Mouse (Mus musculus) activated CD4-positive, CD25-positive, alpha-beta regulatory T cell, adult 4 months (primary cell): ENCODE measurements around the gene Nup188. TPM values are rescaled to one million over a fixed set of nuclear protein-coding genes. Genes with fewer than 3 reads are reported as not detected.
A peak's percentile ranks its signal among the peaks of the same experiment; 100 is the strongest.

ENCODE experiments used
- ATAC-seq: one replicate; pipeline ENCODE4 v1.8.0; 2017
- polyA plus RNA-seq, 2 experiments: library from polyadenylated mRNA; unstranded; fragments of 100-300 nt; shearing (Covaris generic); gene quantifications; one replicate each; pipeline ENCODE4 v1.2.1; 2017

Gene Nup188
- polyA plus RNA-seq = 10 to 100 TPM; 25.8 to 30.6 TPM

DNA sequence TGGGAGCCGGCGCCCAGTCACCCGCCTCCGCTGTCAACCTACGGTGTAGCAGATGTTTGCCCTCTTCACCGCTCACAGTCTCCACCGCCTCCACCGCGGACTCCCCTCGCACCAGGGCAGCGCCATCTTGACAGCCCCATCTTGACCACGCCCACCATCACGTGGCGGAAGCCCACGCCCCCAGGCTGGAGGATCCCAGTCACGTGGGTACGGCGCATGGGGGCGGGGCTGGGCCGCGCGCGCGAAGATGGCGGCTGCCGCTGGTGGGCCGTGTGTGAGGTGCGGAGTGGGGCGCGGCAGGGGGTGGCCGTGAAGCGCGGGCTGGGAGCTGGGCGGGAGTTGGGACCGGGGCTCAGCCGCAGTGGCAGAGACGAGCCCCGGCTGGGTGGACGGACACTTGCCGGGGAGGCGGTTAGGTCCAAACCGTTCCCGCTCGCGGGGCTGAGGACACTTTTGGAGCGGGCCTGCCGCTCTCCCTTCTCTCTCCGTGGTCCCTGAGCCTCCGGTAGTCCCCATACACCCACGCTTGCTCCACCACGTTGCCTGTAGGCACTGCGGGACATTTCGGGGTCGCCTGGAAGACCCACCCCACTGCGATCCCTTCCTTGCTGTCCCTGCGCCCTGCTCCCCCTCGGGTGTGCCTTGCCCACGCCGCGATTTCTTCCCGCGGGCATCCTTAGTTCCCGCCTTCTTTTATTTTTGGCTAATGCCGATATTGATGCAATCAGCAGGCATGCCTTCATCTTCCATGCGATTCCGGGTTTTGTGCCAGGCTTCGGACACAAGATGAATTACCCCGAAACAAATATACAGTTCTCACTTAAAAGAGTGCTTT is at the start of gene Nup188, which contains the start of gene Dolk:
Gene Nup188 (plus strand): TSS at position 206 of the 835 bp plus-strand sequence.
Gene Dolk (minus strand): TSS at position 143 of the 835 bp plus-strand sequence.
- ATAC-seq = peak; percentile 80

DNA sequence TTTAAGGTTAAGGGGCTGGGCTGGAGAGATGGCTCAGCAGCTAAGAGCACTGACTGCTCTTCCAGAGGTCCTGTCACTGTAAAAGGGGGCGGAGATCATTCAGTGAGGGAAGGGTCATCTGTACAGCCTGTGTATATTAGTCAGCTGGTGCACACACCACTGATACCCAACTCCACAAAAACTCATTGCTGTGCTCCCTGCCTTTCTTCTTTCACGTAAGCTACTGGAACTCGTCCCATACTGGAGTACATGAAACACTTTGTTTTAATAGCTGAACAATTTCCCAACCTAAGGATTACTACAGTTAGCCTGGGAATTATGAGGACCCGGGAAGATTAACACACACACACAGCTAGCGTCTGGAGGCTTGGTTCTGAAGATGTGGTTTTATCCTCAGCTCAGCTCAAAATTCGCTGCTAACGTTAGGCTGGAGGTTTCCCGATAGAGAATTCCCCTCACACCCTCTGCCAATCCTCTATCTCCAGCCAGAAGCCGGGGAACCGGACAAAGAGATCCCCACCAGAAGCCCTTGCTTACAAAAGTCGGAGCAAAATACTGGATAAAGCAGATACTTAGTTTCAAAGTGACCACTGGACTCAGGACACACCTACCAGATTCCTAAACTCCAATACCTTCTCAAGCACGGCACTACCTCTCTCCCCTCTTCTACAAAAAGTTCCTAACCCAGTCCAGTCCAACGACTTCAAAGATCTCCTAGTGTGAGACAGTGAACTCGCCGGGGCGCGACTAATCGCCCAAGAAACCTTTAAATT is 49.6 kb upstream of the Nup188 start:
- no peak for ATAC-seq

DNA sequence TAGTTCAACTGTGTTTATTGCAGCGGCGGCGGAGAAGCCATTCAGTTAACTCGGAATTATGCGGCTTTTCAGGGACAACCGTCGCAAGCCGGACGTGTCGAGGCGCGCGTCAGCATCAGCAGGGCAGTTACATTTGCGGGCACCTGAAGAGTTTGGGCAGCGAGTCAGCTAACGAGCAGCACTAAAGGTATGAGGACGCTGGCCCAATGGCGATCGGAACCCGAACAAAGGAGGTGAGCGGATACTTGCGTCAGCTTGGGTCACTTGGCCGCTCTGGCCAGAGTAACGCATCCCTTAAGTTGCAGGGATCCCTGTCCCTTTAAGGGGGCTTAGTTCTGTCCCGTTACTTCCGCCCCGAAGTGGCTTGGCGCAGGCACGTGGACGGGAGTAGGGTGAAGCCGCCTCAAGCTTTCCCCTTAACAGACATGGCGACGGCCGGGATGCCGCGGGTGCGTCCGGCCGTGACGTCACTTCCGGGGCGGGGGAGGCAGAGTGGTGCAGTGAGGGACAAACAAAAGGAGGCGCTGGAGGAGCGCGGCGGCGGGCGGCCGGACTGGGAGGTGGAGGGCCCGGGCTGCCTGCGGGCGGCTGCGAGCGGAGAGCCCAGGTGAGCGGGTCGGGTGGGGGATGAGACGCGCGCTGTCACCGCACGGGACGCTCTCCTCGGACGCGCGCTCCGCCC is 48.9 kb upstream of the Nup188 start, which contains the start of gene Lrrc8a:
Gene Lrrc8a (plus strand): TSS at position 517 of the 682 bp plus-strand sequence.
- peak; percentile 93 for ATAC-seq

DNA sequence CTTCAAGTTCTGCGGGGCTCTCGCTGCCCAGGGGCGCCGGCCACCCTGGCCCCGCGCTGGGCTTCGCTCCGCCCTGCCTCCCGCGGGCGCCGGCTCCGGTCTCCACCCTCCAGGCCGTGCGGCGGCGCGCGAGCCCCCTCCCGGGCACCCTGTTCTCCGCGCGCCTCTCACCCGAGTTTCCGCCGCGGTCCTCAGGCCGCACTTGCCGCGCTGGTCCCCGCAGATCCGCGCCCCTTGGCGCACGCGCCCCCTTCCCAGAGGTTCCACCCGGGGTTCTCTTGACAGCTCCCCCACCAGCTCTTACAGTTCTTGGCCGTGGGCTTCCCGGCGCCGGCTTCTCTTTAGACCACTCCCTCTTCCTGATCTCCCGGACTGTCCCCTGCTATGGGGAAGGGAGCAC is 48.3 kb upstream of the Nup188 start:
- peak; percentile 16 for ATAC-seq

DNA sequence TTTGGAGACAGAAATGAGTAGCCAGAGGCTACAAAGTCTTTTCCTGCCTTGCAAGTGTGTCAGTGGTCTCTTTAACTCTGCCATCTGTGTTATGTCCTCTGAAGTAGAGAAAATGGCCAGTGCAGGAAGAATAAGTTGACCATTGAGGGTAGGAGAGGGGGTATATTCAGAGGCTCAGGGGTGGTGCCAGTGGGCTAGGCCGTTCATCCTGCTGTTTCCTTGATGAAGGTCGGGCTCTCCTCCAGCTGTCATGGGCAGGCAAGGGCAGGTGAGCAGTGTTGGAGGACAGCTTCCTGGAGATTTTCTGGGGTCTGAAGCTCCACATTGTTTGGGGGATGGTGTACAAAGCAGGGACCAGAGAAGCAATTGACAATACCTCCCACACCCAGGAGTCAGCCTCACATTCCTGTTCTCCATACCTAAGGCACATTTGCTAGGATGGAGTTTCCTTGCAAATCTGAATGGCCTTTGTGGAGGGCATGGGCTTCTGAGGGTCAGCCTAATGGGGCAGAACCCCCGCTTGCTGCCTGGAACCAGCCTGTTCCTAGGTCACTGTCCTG is 47.2 kb upstream of the Nup188 start:
- ATAC-seq = no peak

DNA sequence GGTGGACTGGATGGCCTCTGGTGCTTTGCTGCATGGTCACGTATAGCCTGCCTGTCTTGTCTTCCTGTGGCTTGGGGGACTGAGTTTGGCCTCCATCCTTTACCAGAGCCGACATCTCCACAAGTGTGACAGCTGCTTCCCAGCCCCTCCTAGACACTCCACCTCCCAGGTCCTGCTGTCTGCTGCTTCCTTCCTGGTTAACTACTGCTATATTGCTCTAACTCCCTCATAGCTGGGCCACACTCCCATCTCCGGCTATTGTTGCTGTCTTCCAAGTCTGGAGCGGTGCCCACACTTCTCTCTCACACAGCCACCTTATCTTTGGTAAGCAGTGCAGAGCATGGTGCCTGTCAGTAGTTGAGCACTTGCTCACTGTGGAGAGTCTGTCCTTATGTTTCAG is 46.4 kb upstream of the Nup188 start:
- ATAC-seq = no peak

DNA sequence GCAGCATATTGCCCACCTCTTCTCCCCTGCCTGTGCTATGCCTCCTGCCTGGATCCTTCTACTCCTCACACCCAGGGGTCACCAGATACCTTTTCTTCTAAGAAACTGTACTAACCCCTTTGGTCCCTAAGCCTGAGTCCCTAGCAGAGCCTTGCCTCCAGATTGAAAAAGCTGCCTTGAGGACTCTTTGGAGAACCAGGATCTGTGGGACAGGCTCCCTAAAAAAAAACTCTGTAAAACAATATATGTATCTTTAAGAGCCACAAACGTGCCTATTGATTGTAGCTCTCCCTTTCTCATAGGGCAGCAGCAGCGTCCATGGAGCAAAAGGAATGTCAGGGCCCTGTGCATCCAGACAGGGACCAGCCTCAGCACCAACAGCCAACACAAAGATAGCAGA is 45.9 kb upstream of the Nup188 start, which contains the start of gene Gm28035:
Gene Gm28035 (plus strand): TSS at position 301 of the 400 bp plus-strand sequence.
- ATAC-seq = no peak

DNA sequence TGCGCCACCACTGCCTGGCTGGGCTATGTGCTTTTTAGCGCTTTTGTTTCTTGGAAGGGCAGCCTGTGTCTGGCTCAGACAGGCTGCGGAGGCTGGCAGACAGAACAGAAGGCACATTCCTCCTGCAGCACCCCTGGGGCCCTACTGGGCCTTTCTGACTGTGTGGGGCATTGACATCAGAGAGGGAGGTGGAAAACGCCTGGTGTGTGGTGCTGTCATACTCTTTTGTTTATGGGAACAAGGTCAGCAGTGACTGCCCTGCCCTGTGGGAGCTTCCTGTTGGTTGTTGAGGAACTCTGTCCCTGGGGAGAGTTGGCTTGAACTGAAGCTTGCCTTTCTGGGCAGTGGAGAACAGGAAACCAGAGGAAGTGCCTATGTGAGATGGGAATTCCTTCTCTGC is 43.7 kb upstream of the Nup188 start:
- no peak for ATAC-seq

DNA sequence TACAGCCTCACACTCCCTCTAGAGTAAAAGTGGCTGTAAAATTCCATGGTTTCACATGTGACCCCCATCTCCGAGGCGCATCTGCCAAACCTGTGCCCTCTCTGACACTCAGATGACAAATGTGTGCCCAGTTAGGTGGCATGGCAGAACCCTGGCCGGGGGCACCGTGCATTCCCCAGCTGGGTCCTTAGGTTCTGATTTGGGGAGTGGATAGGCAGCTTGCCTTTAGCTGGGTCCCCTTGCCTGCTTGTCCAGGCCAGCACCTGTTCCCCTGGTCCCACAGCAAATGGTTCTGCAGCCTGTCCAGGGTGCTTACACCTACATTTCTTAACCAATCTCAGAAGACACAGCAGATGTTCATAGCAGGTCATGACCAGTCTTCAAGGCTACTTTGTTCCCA is 42.8 kb upstream of the Nup188 start:
- ATAC-seq = no peak

DNA sequence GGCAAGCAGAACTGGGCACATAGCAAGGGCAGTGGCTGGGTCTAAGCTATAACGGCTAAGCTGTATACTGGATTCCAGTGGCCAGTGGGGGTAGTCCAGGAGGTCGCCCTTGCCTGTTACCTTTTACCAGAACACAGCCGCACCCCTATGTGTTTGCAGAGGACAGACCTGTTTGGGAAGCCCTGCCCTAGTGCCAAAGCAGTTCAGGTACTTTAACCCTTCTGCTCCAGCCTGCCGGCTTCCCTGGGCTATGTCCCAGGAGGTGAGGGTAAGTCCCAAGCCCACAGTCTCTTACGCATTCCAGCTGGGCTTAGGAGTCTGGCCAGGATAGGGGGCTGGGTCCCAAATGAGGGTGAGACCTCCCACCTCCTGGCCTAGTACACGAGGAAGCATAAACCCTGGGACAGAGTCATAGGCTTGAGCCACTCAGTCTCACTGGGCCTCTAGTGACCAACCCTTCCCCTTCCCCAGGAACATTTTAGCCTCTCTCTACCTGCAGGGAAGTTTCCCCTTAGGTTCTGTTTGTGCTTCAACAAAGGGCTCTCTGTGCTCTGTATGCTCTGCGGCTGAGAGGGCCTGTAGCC is 41.5 kb upstream of the Nup188 start:
- ATAC-seq = no peak

DNA sequence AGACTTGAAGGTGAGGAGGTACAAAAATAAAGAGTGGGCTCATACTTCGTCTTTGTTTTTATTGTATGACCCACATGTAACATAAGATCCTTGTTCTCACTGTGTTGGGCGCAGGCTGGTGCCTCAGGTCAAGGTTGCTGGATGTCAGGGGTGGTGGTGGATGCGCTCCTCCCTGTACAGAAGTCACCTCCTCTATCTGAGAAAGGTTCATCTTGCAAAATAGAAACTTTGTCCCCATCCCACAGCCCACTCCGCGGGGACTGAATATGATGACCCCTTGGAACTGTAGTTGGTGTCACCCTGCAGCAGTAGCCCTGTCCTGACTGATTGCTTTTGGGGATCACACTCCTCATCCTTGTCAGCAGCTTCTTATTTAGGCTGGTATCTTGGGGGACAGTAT is 39.2 kb upstream of the Nup188 start:
- no peak for ATAC-seq

DNA sequence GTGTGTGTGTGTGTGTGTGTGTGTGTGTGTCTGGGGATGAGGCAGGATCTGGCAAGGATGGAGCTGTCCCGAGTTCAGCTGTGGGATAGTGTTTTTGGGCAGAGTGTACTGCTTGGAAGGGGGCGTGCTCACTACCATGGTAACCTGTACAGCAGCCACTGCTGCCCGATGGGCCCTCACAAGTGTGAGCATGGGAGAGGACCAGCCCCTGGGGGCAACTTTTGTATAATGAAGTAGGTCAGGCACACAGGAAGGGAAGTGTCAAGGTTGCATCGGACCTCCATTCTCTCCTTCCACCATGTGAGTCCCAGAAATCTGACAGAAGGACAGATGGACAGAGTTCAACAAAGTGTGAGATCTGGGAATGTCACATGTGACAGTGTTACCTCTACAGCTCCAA is 38.5 kb upstream of the Nup188 start:
- no peak for ATAC-seq

DNA sequence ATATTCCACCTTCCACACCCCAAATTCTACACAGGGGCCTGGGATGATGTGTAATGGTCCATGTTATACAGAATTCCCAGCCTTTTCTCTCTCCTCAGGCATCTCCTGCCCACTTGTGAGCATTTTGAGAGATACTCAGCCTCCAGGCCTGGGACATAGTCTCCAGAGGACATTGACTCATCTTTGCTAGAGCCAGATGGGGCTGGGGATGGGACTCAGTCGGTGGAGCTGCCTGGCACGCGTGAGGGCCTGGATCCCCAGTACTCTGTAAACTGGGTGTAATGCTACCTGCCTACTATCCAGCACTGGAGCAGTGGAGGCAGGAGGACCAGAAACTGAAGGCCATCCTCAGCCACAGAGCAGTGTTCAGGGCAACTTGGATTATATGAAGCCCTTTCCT is 37.0 kb upstream of the Nup188 start:
- no peak for ATAC-seq

DNA sequence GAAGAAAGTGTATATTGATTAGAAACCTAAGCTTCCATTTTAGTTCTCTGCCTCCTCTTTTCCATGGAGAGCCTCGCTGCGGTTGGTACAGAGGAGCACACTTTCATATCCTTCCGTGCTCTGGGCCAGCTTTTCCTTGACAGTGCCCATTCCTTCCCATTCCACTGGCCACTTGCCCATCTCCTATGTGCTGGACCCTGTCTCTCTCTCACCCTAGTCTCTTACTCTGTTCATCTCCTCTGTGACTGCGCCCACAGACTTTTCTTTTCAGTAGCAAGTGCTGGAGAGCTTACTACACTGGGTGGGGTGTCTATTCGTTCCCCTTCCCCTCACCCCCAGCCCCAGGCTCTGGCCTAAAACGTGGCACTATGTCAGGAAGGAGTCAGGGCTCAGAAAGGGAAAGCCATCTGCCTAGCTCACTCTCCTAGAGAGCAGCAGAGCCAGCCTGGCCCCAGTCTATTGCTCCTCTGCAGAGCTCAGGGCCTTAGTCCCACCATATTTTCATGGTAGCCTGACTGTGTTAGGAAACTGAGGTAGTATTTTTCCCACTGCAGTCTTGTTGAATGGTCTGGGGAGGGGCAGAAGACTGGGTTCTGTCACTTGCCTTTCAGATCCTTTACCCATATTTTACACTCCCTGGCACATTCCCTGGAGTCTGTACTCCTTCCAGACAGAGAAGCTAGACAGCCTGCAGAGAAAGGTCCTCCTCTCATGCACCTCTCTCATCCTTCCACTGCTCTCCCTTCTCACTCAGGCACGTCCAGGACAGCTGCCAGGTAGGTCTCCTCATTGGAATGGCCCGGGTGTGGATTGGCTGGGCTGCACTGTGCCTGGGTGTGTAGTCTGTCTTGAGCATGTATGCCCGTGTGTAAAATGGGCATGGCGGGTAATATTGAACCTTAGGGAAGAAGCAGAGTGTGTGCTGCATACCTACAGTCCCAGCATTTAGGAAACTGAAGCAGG is 35.8 kb upstream of the Nup188 start:
- ATAC-seq = no peak

DNA sequence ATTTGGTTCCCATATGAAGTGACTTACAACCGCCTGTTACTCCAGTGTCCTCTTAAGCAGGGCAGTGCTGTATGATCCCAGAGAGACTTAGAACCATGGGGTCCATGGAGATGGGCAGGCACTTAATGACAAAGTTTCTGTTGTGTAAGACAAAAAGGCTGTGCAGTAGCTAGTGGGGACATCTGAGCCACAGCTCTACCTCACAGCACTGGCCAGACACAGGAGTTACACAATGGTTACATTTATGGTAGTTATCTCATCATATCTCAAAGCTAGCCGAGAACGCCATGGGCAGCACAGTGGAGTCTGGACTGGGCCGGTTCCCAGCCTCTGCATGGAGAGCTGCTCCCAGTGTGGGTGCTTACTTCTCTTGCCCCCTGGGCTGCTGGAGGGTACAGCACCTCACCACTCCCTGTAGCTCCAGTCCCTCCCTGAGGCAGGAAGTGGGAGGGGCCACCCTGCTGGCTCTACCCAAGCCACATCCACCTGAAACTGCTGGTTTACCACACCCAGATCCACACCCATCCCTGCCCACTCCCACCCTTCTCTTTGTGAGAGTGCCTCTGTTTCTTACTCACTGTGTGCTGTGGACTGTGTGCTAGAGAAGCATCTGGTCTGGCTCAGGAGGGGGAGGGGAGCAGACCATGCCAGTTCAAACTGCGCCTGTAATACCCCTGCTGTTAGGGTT is 34.6 kb upstream of the Nup188 start:
- ATAC-seq = peak; percentile 90

DNA sequence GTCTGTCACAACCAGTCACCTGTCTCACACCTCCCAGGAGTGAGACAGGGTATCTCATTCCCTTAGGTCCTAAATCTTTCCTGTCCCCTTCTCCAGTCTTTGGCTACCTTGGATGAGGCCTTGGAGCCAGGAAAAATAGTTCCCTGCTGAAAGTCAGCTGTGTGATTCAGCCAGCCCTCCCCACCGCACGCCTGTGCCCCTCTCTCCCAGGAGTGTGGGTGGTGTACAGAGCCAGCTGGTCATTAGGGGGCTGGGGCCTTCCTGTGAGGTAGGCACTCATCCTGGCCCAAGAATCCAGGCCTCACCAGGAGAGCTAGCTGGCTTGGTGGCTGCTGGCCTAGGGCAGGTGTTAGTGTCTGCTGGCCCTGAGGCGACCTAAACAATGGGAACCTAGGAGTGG is 33.7 kb upstream of the Nup188 start:
- ATAC-seq = no peak

DNA sequence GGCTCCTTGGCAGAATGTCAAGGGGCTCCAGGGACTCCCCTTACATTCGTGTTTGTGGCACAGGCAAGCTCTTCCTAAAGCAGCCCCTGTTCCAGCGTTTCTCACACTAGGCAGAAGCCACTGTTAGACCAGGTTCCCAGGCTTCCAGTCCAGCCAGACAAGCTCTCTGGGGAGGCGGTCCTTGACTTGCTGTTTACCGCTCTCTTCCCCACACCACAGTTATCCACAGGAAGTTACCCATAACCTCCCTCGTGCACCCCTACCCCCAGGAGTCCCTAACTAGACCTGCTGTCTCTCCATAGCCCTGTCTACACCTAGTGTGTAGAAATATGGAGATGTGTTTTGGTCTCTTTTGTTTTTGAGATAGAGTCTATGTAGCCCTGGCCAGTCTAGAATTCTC is 32.4 kb upstream of the Nup188 start:
- peak; percentile 32 for ATAC-seq

DNA sequence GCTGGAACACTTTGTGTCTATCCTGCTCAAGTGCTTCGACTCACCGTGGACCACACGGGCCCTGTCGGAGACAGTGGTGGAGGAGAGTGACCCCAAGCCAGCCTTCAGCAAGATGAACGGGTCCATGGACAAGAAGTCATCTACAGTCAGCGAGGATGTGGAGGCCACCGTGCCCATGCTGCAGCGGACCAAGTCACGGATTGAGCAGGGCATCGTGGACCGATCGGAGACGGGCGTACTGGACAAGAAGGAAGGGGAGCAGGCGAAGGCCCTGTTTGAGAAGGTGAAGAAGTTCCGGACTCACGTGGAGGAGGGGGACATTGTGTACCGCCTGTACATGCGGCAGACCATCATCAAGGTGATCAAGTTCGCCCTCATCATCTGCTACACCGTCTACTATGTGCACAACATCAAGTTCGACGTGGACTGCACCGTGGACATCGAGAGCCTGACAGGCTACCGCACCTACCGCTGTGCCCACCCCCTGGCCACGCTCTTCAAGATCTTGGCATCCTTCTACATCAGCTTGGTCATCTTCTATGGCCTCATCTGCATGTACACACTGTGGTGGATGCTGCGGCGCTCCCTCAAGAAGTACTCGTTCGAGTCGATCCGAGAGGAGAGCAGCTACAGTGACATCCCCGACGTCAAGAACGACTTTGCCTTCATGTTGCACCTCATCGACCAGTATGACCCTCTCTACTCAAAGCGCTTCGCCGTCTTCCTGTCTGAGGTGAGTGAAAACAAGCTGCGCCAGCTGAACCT is 30.4 kb upstream of the Nup188 start:
- no peak for ATAC-seq

DNA sequence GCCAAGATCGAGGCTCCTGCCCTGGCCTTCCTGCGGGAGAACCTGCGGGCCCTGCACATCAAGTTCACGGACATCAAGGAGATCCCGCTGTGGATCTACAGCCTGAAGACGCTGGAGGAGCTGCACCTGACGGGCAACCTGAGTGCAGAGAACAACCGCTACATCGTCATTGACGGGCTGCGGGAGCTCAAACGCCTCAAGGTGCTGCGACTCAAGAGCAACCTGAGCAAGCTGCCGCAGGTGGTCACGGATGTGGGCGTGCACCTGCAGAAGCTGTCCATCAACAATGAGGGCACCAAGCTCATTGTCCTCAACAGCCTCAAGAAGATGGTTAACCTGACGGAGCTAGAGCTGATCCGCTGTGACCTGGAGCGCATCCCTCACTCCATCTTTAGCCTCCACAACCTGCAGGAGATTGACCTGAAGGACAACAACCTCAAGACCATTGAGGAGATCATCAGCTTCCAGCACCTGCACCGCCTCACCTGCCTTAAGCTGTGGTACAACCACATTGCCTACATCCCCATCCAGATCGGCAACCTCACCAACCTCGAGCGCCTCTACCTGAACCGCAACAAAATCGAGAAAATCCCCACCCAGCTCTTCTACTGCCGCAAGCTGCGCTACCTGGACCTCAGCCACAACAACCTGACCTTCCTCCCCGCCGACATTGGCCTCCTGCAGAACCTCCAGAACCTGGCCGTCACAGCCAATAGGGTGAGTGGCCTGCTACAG is 29.4 kb upstream of the Nup188 start:
- ATAC-seq = no peak
